Mouse (Mus musculus) gastrocnemius, adult 2 months (tissue): ENCODE measurements around the gene Cpeb2. TPM values are rescaled to one million over a fixed set of nuclear protein-coding genes. Genes with fewer than 3 reads are reported as not detected.

Source experiments
- DNase-seq: peaks from one replicate; pipeline ENCODE4 v3.0.0; 2022
- H3K27ac ChIP-seq: fragments of 200-600 bp; 2 replicates; pipeline ENCODE4 v1.8.1; 2022; ENCODE audit warnings: mild to moderate bottlenecking
- H3K4me3 ChIP-seq: fragments of 200-600 bp; 2 replicates; pipeline ENCODE4 v1.8.1; 2022; ENCODE audit warnings: mild to moderate bottlenecking, moderate library complexity
- CTCF ChIP-seq: fragments of 200-600 bp; IDR thresholded peaks from 2 replicates; pipeline ENCODE4 v1.8.1; 2022; ENCODE audit warnings: antibody characterized with exemption, mild to moderate bottlenecking, moderate library complexity
- intact Hi-C: fragments of 180-260 bp; cut with DNase I; formaldehyde crosslinking; loops from one replicate; pipeline ENCODE4 v1.15.1; 2025
- total RNA-seq, 2 experiments: library from RNA; stranded (reverse); gene quantifications; 2 replicates each; pipeline ENCODE4 v1.2.3; 2021

Gene Cpeb2
- total RNA-seq, 2 experiments from 2014 or later = 16.2 to 21.7 TPM

DNA sequence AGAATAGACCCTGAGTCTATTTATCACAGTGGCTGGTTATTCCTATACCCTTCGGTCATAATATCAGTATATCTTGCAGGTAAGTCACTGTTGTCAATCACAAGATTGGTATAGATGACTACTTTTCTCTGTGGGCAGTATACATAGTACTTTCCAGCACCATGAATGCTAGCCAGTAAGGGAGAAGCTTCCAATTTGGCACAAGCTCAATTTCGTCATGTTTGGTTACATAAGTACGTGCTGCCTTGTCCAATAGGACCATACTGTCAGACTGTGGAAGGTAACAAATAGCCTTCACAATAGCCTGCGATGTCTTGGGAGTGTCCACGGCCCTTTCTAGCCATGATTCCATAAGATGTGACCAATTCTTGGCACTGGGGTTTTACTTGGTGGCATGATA, 67.1 kb downstream of the Cpeb2 start:
- no peak overlapping the region for H3K27ac ChIP-seq
- DNase-seq = no peak
- intact Hi-C loops = no loop called here
- TF ChIP-seq CTCF = no peak
- H3K4me3 ChIP-seq = no peak overlapping the region

DNA sequence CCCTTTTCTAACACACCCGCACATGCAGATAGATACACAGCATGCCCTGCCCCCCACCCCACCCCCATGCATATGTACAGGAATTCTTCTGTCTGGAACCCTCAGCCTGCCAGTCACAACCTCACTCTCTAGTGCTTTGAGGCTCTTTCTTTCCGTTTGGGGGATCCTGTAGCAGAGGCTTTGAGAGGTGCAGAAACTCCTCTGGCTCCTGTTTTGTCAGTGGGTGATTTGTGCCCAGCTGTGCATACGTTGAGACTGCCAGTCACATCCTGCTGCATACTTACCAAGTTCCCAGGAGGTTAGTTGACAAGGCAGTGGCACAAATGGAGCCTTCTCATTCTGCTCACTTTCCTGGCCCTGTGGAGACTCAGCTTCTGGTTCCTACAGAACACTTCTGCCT, 68.0 kb downstream of the Cpeb2 start:
- no peak overlapping the region for H3K27ac ChIP-seq
- no peak overlapping the region for H3K4me3 ChIP-seq
- no peak for TF ChIP-seq CTCF
- DNase-seq = no peak
- intact Hi-C loops = no loop called here

DNA sequence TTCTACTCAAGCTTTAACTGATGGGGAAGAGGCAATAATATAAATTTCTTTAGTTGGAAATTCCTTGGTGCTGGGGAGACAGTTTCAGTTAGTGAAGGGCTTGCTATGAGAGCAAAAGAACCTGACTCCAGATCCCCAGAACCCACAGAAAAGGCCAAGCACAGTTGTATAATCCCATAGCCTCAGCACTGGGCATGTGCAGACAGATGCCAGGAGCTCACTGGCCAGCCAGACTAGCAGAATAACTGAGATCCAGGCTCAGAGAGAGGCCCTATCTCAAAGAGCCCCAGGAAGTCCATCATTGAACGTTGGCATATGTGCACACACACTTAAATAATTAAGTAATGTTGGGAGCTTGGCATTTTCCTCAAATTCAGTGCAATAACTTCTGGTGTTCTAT, 70.5 kb downstream of the Cpeb2 start:
- intact Hi-C loops = no loop called here
- Histone ChIP-seq H3K4me3 (no peak overlapping the region), H3K27ac (no peak overlapping the region)
- TF ChIP-seq CTCF = no peak
- DNase-seq = peak; percentile 21

DNA sequence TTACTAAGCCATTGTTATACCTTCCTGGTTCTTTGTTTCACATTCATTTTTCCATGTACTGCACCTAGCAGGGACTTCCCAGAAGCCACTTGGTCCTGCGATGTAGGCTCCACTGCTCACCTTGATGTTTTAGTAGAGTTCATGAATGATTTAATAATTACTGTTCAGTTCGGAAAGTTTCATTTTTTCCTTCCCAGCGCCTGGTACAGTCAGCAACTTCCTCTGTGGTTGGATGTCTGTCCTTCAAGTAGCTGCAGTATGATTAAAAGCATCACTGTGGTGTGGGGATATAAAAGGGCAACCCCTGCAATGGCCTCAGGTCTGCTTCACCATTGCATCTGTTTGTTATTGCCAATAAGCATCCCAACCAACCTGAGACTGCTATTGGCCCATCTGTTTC, 72.5 kb downstream of the Cpeb2 start:
- TF ChIP-seq CTCF = no peak
- no peak overlapping the region for H3K4me3 ChIP-seq
- no peak overlapping the region for H3K27ac ChIP-seq
- DNase-seq = no peak
- intact Hi-C loops = no loop called here

DNA sequence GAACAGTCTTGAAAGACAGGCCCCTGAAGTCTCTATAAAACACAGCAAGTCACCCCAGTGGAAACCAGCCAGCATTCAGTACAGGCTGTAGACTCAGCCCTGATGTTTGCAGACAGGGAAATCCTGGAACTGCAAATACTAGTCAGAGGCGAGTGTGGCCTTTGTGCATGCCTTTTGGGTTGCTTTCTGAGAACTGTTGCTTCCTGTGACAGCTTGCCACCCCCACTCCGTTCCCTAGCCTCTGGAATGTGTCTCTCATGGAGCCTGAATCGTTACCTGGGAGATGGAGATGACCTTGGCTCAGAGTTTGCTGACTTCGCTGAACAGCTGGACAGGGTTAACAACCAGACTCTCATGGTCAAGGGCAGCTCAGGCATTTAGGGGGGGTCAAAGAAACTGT, 77.0 kb downstream of the Cpeb2 start:
- Histone ChIP-seq H3K27ac (no peak overlapping the region), H3K4me3 (no peak overlapping the region)
- no peak for DNase-seq
- intact Hi-C loops = no loop called here
- TF ChIP-seq CTCF = no peak

DNA sequence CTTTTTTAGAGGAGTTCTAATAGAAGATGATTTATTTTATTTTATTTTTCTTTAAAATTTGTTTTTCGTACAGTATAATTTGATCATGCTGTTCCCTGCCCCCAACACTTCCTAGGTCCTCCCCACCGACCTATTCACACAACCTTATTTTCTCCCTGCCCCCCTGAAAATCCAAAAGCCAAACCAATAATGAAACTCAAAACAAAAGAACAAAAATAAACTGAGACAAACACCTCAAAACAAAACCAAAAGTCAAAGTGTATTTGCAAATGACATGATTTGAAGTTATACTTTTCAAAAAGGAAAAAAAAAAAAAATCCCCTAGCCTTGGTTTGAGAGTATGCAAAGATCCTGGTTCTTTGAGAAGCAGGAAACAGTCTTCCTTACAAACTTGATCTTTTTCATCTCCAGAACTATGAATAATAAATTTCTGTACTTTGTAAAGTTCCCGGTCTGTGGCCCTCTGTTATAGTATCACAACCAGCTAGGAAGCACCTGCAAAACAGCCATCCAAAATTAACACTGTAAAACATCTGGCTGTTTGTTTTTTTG, 91.4 kb downstream of the Cpeb2 start:
- no peak for TF ChIP-seq CTCF
- intact Hi-C loops = no loop called here
- H3K4me3 ChIP-seq = no peak overlapping the region

DNA sequence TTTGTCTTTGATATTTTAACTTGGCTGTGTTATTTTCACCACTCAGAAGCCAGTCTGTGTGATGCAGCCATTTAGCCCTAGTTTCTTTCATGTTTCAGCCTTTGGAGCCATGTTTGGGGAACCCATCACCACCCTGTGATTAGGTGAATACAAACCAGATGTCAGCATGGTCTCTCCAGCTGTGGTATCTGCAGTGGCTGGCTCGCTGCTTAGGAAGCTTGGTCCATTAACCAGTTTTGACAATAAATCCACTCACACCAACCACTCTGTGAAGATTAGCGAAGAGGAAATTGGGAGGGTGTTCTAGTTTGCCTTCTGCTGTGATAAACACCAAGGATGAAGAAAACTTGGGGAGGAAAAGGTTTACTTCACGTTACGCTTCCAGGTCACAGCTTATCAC, 92.6 kb downstream of the Cpeb2 start:
- no peak for TF ChIP-seq CTCF
- no peak for DNase-seq
- no peak overlapping the region for H3K4me3 ChIP-seq
- intact Hi-C loops = no loop called here
- H3K27ac ChIP-seq = no peak overlapping the region

More for the DNA sequence above, 91.4 kb downstream of the Cpeb2 start:
- no peak for DNase-seq
- no peak overlapping the region for H3K27ac ChIP-seq

DNA sequence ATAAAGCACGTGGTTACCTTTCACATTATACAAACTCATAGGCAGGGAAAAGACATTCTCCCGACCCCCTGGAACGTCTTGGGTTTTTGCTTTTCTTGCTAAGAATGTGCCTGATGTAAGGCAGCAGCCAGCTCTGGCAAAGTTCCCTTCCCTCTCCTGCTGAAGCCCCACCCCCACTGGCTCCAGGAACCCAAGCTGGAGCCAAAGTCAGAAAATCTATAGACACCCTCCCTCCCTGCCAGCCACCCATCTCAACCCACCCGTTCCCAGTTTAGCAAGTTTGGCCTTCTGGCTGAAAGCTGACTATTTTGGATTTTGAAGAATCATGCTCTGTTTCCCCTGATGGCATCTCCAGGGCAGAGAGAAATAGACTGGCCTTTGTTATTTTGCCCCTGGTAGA, 95.6 kb downstream of the Cpeb2 start:
- no peak for TF ChIP-seq CTCF
- intact Hi-C loops = no loop called here
- H3K27ac ChIP-seq = no peak overlapping the region
- no peak overlapping the region for H3K4me3 ChIP-seq
- DNase-seq = no peak

DNA sequence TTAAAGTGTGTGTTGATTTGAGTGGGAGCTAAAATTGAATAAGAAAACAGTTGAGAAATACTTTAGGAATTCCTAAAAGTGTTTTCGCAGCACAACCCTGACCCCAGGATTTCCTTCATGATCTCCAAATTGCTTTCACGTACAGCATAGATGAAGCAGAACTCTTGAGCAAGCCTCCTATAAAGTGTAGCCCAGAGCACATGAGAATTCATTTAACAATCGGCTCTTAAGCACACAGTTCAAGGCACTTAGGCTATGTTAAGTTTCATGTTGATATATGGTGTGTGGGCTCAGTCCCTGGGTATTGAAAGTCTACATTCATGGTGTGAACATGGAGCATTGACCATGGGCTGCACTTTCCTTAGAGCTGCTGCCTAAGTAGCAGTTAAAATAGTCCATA, 97.3 kb downstream of the Cpeb2 start:
- Histone ChIP-seq H3K27ac (no peak overlapping the region), H3K4me3 (no peak overlapping the region)
- DNase-seq = no peak
- intact Hi-C loops = no loop called here
- TF ChIP-seq CTCF = no peak

DNA sequence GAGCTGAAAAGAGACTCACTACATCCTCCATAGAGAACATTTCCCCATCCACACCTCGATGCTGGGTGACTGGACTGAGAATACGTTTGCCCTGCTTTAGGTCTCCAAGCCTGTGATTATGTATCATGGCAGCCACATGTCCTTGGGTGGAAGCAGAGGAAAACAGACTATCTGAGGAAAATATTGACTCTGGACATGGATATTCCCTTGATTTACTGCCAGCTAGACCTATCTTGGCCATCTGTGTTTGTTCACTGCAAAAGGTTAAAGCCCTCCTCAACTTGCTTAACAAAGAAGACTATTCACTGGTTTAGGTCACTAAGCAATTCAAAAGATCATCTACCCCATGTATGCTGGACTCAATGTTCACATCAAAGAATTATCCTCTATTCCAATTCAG, 101.5 kb downstream of the Cpeb2 start:
- H3K27ac ChIP-seq = no peak overlapping the region
- intact Hi-C loops = no loop called here
- TF ChIP-seq CTCF = no peak
- DNase-seq = no peak
- H3K4me3 ChIP-seq = no peak overlapping the region

DNA sequence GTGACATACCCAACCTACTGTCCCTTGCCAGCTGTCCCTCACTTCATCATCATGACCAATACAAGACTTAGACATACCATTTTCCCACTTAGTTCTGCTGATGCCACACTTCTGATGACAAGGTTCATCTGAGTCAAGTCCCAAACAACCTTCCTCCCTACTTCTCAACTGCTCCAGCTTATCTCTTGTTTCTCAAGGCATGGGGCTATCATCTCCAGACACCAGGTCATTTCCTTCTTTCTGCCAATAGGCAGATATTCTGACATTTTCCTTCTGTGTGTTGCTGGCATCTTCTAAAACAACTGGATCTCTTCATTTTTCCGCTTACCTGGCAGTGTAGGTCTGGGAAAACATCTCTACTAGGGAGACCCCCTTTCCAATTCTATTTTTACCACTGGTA, 104.2 kb downstream of the Cpeb2 start:
- Histone ChIP-seq H3K4me3 (no peak overlapping the region), H3K27ac (no peak overlapping the region)
- TF ChIP-seq CTCF = no peak
- intact Hi-C loops = no loop called here
- DNase-seq = no peak

DNA sequence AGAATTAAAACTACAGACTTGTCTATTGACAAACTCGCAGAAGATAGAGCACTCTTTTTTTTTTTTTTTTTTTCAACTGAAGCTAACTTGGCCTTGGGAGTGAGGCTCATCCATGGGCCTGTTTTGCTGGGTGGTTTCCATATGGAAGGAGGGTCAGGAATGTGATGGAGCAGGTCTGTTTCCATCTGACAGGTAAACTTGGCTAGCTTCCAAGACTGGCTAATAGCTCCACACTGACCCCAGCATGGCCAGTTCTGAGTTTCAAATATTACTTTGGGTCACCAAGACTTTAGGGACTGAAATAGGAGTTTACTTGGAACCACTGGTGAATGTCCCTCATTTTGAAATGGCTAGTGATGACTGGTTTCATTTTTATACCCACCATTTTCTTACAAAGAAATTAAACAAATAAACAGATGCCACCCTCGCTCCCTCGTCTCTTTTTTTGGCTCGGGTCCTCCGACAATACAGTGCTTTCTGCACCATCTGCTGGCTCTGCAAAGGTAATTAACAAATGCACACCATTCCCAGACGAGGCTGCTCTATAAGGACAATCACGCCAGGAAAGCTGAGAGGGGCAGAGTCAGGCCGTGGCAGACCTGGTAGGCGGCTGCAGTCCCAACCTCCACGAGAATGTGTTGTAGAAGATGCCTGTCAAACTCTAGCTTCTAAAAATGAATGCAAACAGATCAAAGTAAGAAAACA, 106.0 kb downstream of the Cpeb2 start:
- no peak for TF ChIP-seq CTCF
- no peak overlapping the region for H3K27ac ChIP-seq
- no peak overlapping the region for H3K4me3 ChIP-seq
- intact Hi-C loops = no loop called here
- DNase-seq = no peak
